ENCODE assay signal across 8 mouse cellular contexts in genomic region chr2:38710304-38711241, GRCm38 (mm10). TPM values are rescaled to one million over a fixed set of nuclear protein-coding genes. Genes with fewer than 3 reads are reported as not detected.
DNase-seq lines count a peak whose midpoint lies in the region; ATAC-seq and TF ChIP-seq lines count a peak whose summit lies in the region.

No protein-coding gene starts in this region.

- no peak for TF ChIP-seq POLR2A in heart, adult 2 months (IDR thresholded peaks at IDR 0.05; ENCODE audit: insufficient read depth, low read depth, low read length)
- no peak for TF ChIP-seq POLR2A in brain, embryonic 14.5 days (IDR thresholded peaks at IDR 0.05; ENCODE audit: borderline replicate concordance, extremely low read depth, insufficient read depth, insufficient read length, poor library complexity, severe bottlenecking)

- no peaks in the 10 kb centered on the region; the same call in none of the 2 replicates for H3K4me1 ChIP-seq in heart, adult 2 months (ENCODE audit: control insufficient read depth, insufficient read depth, low read length)
- H3K4me1 ChIP-seq in heart, postnatal 0 days (ENCODE audit: control insufficient read depth, insufficient read depth), result no peaks in the 10 kb centered on the region

- DNase-seq in heart, adult 2 months, result peak; percentile 15 to 47
- DNase-seq in heart, adult 9 months (ENCODE audit: low spot score in 2 of 2), result no peak
- peak; percentile 59 for DNase-seq in brain, embryonic 14.5 days (ENCODE audit: low read depth)
- DNase-seq in heart, postnatal 0 days (ENCODE audit: low spot score), result no peak
- peak; percentile 28 for DNase-seq in kidney, postnatal 14 days
- DNase-seq in neural tube, embryonic 10.5 days (ENCODE audit: extremely low spot score, low spot score), result peak; percentile 76

- ATAC-seq in heart, postnatal 0 days (ENCODE audit: insufficient read depth, low read depth), result no peak
- no peak for ATAC-seq in erythroid progenitor cell, adult 5-6 weeks (replicated peaks; ENCODE audit: low FRiP score, poor library complexity, severe bottlenecking)
- no peak for ATAC-seq in activated CD4-positive, CD25-positive, alpha-beta regulatory T cell, adult 4 months

- H3K9ac ChIP-seq in heart, adult 2 months (ENCODE audit: low read depth, low read length), result no peak overlapping the region
- no peak overlapping the region for H3K9ac ChIP-seq in heart, postnatal 0 days (replicated peaks; ENCODE audit: low read depth, low read length)

- no peaks in the 10 kb centered on the region for H3K79me2 ChIP-seq in heart, adult 2 months (replicated peaks; ENCODE audit: control insufficient read depth, insufficient read depth, low read length)

- H3K27me3 ChIP-seq in heart, adult 2 months (ENCODE audit: control insufficient read depth, insufficient read depth, low read length), result peaks cover 41% of the 10 kb centered on the region
- peaks cover 89% of the 10 kb centered on the region for H3K27me3 ChIP-seq in heart, postnatal 0 days (ENCODE audit: control insufficient read depth, insufficient read depth, low read length)

- H3K9me3 ChIP-seq in heart, postnatal 0 days (replicated peaks; ENCODE audit: control insufficient read depth, low read length), result no peaks in the 10 kb centered on the region

- no peak for TF ChIP-seq CTCF in heart, adult 2 months (IDR thresholded peaks at IDR 0.05)
- no peak for TF ChIP-seq CTCF in brain, embryonic 14.5 days (IDR thresholded peaks at IDR 0.05; ENCODE audit: borderline replicate concordance, extremely low read depth, insufficient read depth, insufficient read length)
- no peak for TF ChIP-seq CTCF in heart, postnatal 0 days (IDR thresholded peaks at IDR 0.05; ENCODE audit: low read depth)

- intact Hi-C loops in heart, adult 2 months (cut with DNase I), result loop anchor here (10.0 kb wide), 1 partner anchor 356 kb away; no protein-coding TSS in a partner anchor

- H3K4me3 ChIP-seq in heart, adult 2 months, result peak overlapping the region; percentile 36; the same call in 1 of the 2 replicates
- H3K4me3 ChIP-seq in heart, postnatal 0 days (ENCODE audit: low read depth, low read length), result peak overlapping the region; percentile 23

- no peaks in the 10 kb centered on the region for H3K36me3 ChIP-seq in heart, adult 2 months (ENCODE audit: control insufficient read depth, insufficient read depth, low read length)
- no peaks in the 10 kb centered on the region for H3K36me3 ChIP-seq in heart, postnatal 0 days (replicated peaks; ENCODE audit: control insufficient read depth, insufficient read depth, low read length)

- 3% methylated on average over 75 of the region's 75 CpGs for WGBS in heart, adult 2 months
- 1% methylated on average over 75 of the region's 75 CpGs for WGBS in heart, postnatal 0 days

- H3K4me2 ChIP-seq in heart, postnatal 0 days (ENCODE audit: low read depth, low read length), result peak overlapping the region; percentile 35

- no peak for TF ChIP-seq EP300 in heart, adult 2 months (IDR thresholded peaks at IDR 0.05; ENCODE audit: insufficient read depth, low read depth, low read length)
- TF ChIP-seq EP300 in heart, postnatal 0 days (IDR thresholded peaks at IDR 0.05; ENCODE audit: low read depth), result no peak

- H3K27ac ChIP-seq in heart, adult 2 months, result no peak overlapping the region
- H3K27ac ChIP-seq in heart, postnatal 0 days (ENCODE audit: low read depth), result no peak overlapping the region

RNA-seq across cellular contexts. Expression of gene Nr5a1, which starts 3.8 kb away (rescaled TPM):
- not detected for total RNA-seq in heart, adult 2 months (2021)
- 0.06 and 0.16 TPM in 2 replicates for polyA plus RNA-seq in heart, adult 2 months (2012; rRNA removed)
- 1.2 and 2.1 TPM in 2 replicates for polyA plus RNA-seq in brain, embryonic 14.5 days (2012; rRNA removed)
- total RNA-seq in heart, postnatal 0 days (2014; rRNA removed; ENCODE audit: low replicate concordance), result not detected in 2 replicates
- not detected in 2 replicates for polyA plus RNA-seq in heart, postnatal 0 days (2015; fragmentation: Nextera tagmentation; extraction: Ambion mirVana)
- not detected in 2 replicates for total RNA-seq in erythroid progenitor cell, adult 5-6 weeks (2015; ENCODE audit: low replicate concordance)
- total RNA-seq in erythroid progenitor cell, adult 5-6 weeks (2017; ENCODE audit: low replicate concordance), result not detected in 2 replicates
- polyA plus RNA-seq in activated CD4-positive, CD25-positive, alpha-beta regulatory T cell, adult 4 months (2017; shearing (Covaris generic)), result not detected

Comparison
In these comparisons a context has a peak if more than half of its experiments do, and no peak if none do; other contexts are left out.
1. DNase-seq: peak in heart, adult 2 months (2 of 2), brain, embryonic 14.5 days (single experiment), kidney, postnatal 14 days (single experiment) and neural tube, embryonic 10.5 days (single experiment); none in heart, adult 9 months (0 of 2) and heart, postnatal 0 days (single experiment).